Mouse (Mus musculus) cerebellum, adult 8-10 months (tissue): ENCODE measurements around the gene 5730596B20Rik.

Source experiments
- DNase-seq: peaks from one replicate; pipeline ENCODE4 v3.0.0; 2022

Gene 5730596B20Rik

GRCm38 (mm10) chr6:52227470-52228222 lies 50.3 kb downstream of the 5730596B20Rik start:
- no peak for DNase-seq

GRCm38 (mm10) chr6:52228475-52229465 lies 51.5 kb downstream of the 5730596B20Rik start:
- DNase-seq: no peak

- no peak for DNase-seq
Observed at GRCm38 (mm10) chr6:52229558-52230416, 52.5 kb downstream of the 5730596B20Rik start.
